Mouse (Mus musculus) liver, postnatal 0 days (tissue): ENCODE measurements around the gene Cdk6.

Experiments
- CTCF ChIP-seq: sonication (generic); IDR thresholded peaks from 2 replicates; pipeline ENCODE4 v1.5.1; 2016; ENCODE audit warnings: antibody characterized with exemption, low read depth
- EP300 ChIP-seq: IDR thresholded peaks from 2 replicates; pipeline ENCODE4 v1.6.1; 2016; ENCODE audit warnings: antibody characterized with exemption, low read depth, mild to moderate bottlenecking

- TF ChIP-seq EP300 (no peak), CTCF (no peak)
Observed at GRCm38 (mm10) chr5:3306146-3306545, 35.1 kb upstream of the Cdk6 start.
